Mouse (Mus musculus): Measurements from ENCODE around the gene Adamts1. TPM values are rescaled to one million over a fixed set of nuclear protein-coding genes. Genes with fewer than 3 reads are reported as not detected.

Gene Adamts1
- total RNA-seq (2014; fragmentation: Nextera tagmentation) = not detected in 2 replicates
- total RNA-seq (2017) = 0.05 TPM in 1 of 2 replicates, not detected in the other

DNA sequence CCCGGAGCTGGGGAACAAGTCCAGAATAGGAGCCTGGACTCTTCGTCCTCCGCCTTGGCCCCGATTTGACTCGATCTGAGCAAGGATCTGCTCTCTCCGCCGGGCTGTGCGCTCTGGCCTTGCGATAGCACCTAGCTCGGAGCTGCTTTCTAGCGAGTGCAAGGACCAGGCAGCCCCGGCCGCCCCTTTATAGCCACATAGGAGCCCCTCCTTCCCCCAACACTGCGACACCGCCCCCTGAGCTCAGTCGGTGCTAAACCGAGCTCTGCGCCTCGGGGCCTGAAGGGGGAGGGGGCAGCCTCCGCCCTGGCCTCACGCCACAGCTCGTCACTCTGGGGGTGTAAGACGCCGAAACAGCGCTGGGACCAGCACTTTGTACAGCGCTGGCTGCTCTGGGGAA is at the start of gene Adamts1:
Gene Adamts1 (minus strand): TSS at position 160 of the 400 bp plus-strand sequence.
- no peak for ATAC-seq (replicated peaks; ENCODE audit: low FRiP score, low TSS enrichment, poor library complexity, severe bottlenecking)

DNA sequence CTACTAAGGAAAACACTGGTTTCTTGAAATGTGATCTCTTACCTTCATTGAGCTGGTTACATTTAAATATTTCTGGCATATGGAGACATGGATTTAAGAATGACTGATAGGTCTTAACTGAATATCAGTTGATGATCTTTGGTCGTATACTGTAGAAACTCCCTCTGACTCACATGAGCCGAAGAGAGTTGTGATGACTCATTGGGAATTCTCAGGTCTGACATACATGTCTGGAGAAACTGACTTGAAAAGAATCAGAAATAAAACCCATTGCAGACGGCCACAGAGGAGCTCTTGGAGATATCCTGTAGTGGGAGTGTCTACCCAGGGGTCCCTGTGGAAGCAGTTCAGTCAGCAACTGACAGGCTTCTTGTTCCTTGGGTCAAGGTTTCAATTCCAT is 24.2 kb upstream of the Adamts1 start:
- no peak for ATAC-seq (replicated peaks; ENCODE audit: low FRiP score, low TSS enrichment, poor library complexity, severe bottlenecking)

DNA sequence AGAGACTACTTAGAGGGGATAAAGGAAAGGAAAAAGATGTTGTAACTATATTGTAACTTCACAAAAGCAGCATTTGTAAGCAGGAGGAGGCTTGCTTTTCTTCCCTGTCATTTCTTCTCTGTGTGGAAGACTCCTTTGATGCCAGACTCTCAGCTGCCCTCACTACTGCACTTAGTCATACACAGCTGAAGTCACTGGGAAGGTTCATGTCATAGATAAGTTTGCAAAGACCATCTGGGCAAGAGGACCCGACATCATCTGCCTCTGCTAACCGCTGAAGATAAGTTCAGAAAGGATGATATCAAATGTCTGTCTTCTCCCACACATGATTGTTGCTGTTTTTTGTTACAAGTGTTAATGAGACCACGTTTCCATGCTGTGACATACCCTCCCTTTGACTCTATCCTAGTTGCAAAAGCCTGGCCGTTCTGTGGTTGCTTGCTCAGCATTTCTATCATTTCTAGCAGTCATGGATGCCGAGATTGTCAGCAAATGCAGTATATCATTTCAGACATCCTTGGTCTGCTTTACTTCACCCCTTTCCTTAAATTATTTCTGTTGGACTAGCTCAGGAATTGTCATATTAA is 19.5 kb upstream of the Adamts1 start:
- ATAC-seq (replicated peaks; ENCODE audit: low FRiP score, low TSS enrichment, poor library complexity, severe bottlenecking) = no peak

DNA sequence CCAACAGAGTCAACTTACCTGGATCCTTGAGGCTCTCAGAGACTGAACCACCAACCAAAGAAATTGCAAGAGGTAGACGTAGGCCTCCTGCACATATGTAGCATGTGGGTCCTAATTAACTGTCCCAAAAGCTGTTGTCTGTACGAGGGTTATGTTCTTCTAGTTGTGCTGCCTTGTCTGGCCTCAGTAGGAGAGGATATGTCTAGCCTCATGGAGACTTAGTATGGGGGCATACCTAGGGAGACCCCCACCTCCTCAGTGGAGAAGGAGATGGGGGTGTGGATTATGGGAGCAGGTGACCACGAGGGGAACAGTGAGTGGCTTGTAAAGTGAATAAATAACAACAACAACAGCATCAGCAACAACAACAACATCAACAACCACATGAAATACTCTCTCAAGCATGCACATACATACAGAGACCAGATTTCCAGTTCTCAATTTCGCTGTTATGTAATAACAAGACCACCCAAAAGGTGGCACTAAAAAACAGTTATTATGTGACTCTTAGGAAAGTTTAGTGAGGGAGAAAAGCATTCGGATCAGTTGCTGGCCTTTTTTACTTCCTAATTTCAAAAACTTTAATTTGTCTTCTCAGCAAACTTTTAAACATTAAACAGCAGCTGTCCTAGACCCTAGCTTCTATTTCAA is 17.0 kb upstream of the Adamts1 start:
- ATAC-seq (replicated peaks; ENCODE audit: low FRiP score, low TSS enrichment, poor library complexity, severe bottlenecking) = no peak

DNA sequence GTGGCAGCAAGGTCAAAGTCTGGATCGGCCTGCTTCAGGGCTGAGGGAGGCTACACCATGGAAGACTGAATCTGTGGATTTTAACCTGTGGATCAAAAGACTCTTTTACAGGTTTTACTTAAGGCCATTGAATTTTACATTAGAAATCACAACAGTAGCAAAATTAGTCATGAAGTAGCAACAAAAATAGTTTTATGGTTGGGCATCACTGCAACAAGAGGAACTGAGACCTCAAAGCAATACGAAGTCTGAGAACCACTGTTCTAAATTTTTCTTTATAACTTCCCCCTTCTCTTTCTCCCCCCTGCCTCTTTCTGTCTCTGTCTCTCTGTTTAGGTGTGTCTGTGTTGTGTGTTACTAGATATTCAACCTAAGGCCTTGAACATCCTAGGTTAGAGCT is 11.2 kb upstream of the Adamts1 start:
- no peak for ATAC-seq (replicated peaks; ENCODE audit: low FRiP score, low TSS enrichment, poor library complexity, severe bottlenecking)

DNA sequence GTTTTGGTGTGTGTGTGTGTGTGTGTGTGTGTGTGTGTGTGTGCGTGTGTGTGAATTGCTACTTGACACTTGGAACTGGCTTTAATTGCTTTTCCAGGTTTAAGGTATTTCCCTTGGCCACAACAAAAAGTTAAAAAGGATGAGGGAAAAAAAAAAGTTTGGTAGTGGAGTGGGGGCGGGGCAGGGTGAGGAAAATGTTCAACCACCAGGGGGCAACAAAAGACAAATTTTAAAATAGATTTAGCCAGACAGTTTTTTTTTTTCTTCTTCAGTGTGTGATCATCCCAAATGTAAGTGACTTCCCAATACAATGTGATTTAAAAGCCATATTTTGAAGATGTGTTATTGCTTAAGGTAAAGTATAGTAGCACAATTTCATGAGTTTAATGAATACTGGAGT is 4.7 kb upstream of the Adamts1 start:
- ATAC-seq (replicated peaks; ENCODE audit: low FRiP score, low TSS enrichment, poor library complexity, severe bottlenecking) = no peak

DNA sequence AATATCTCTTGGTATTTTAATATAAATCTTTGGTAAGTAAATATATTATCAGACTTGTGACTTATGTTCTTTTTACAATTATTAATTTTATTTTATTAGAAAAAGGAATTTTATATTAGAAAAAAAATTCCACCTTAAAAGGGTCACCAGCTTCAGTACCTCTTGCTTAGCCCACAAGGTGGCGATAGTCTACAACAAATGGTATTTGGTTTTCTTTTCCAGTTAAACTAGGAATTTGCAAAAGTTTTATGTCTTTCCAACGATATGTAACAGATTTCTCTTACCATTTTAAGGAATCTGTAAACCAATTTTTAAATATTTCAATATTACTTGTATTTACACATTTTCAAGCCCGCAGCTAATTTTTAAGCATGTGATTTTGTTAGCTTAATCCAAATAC is 4.2 kb upstream of the Adamts1 start:
- no peak for ATAC-seq (replicated peaks; ENCODE audit: low FRiP score, low TSS enrichment, poor library complexity, severe bottlenecking)

DNA sequence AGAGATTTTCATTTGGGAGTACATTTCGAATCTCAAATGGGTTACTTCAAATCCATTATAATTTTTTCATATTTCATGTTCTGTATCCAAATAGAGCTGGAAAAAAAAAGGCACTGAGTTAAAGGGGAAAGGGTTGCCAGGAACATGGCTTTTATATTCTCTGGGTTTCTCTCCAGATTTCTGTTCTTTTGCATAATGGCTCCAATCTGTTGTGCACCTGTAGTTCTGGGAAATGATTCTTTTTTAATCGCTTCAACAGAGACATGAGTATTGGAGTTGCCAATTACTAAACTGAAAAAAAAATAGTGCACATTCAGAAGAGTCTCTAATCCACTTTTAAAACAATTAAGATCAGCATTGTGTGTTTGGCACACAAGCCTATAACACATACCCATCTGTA is 2.7 kb upstream of the Adamts1 start:
- no peak for ATAC-seq (replicated peaks; ENCODE audit: low FRiP score, low TSS enrichment, poor library complexity, severe bottlenecking)

DNA sequence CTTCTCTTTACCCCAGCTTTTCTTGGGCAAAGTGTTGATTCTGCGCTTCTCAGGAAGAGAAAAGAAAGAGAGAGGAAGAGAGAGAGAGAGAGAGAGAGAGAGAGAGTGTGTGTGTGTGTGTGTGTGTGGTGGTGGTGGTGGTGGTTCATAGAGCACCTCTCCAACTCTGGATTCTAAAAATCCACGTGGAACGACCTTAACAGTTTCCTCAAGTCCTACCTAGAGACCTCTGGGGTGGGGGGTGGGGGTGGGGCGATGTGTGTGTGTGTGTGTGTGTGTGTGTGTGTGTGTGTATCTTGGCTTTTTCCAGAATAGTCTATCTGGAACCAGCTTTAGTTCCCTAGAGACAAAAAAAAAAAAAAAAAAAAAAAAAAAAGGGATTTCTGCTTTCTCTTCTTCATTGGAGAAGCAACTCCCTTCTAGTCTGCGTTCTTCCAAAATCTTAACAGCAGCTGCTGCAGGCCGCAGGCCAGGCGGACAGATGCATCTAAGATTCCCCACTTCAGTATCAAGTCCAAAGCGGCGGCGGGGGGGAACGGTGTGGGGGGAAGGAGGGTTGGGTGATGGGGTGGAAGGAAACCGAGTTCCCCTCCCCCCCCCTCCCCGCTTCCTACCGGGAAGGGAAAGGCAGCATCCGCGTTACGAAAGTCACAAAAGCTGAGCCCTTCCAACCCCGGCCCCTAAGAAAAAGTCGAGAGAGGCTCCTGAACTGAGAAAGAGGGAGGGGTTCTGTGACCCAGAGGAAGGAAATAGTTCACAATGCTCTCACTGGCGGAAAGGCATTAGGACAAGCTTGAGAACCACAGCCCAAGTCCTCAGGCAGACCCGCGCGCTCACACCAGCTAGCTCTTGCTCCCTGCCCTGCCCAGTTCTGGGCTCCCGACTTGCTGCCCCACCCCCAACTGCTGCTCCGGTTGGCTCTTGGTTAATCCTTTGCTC is 969 bp upstream of the Adamts1 start:
- no peak for ATAC-seq (replicated peaks; ENCODE audit: low FRiP score, low TSS enrichment, poor library complexity, severe bottlenecking)

DNA sequence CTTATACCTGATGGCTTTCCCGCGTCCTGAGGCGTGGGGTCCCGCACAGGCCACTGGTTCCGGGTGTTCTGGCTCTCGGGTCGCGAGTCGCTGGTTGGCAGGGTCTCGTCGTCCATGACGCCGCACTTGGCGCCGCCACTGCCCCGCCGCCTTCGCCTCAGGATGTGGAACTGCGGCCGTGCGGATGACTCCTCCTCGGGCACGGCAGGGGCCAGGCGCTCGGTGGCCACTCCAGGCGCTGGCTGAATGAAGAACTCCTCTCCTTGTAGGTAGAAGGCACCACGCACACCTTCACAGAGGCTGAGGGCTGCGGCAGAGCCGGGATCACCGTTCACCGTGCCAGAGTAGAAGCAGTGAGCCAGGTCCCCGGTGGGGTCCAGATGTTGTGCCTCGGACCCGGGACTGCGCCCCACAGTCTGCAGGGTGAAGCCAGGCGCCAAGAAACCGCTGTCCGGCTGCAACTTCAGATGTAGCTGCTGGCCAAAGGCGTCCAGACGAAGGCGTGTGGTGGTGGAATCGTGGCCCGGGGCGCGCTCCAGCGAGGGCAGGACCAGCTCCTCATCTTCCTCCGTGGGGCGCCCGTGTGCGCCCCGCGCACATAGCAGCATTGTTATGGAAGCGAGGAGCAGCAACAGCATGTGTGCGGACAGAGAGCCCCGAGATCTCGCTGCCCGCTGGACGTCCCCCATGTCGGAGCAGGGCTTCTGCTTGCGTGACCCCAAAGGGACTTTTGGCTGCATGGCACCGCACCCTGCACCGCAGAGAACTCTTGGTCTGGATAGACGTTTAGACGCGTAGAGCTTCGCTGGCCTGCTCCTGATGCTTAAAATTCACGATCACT is 722 bp downstream of the Adamts1 start:
- ATAC-seq (replicated peaks; ENCODE audit: low FRiP score, low TSS enrichment, poor library complexity, severe bottlenecking) = 0 out of 2 replicates have a peak, but pooled peaks have one; percentile 21

DNA sequence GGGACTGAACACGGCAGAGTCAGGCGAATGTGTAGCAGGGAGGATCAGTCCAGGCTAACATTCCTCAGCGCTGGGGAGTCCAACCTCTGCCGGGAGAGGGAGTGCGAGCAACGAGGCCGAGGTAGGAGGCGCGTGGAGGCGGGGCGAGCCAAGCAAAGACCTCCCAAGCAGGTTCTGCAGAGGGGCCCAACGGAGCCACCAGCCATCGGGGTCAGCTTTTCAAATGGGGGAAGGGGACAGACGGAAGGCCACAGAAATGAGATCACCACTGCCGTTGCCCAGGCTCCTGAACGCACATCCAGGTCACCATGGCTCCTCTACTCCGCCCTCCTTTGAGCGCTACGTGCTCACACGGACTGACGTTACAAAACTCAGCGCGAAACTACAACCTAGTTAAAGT is 1.7 kb downstream of the Adamts1 start:
- ATAC-seq (replicated peaks; ENCODE audit: low FRiP score, low TSS enrichment, poor library complexity, severe bottlenecking) = peak; percentile 63

DNA sequence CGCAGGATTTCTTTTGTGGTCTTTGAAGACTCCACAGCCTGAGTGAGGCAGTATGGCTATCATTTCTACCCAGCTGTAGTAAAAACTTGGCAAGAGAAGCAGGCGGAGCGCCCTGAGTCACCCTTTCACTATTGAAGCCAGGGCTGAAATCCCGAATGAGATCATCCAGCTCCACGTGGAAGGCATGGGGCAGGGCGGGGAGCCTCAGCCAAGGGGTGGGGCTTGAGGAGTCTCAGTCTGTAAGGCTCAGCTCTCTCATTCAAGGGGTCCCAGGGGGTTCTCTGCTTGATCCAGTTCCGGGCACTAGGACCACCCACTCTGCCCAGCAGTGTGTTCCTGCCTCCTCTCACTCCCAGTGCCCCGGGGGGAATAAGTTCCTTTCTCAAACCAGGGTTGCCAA is 2.2 kb downstream of the Adamts1 start:
- peak; percentile 51 for ATAC-seq (replicated peaks; ENCODE audit: low FRiP score, low TSS enrichment, poor library complexity, severe bottlenecking)

DNA sequence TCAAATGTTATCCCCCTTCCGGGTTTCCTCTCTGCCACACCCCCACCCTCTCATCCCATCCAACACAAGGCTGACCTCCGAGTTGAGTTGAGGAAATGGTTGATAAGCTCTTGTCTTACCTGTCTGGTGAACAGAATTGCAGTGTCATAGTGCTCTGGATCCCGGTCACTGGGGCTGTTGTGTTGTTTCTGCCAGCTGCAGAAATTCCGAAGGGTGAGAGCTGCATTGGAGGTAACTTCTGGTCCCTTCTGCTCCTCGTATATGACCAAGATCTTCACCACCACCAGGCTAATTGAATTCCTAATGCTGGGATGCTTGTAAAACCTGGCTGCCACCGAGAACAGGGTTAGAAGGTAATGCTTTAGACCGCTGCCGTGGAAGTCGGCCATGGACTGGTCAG is 2.9 kb downstream of the Adamts1 start:
- no peak for ATAC-seq (replicated peaks; ENCODE audit: low FRiP score, low TSS enrichment, poor library complexity, severe bottlenecking)

DNA sequence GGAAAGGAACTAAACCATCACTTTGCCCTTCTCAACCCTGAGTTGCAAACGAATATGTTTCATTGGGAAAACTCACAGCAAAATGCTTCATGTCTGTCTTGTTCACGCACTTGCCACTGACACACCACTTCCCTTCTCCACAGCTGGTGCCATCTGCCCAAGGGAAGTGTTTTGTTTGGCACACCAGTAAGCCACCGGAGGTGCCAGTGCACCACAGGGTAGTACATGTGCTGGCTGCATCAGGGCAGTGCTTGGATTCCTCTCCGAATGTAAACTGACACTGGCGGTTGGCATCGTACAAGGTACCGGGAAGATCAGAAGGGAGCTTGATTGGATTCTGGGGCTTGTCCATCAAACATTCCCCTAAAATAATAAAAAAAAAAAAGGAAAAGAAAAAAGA is 4.6 kb downstream of the Adamts1 start:
- no peak for ATAC-seq (replicated peaks; ENCODE audit: low FRiP score, low TSS enrichment, poor library complexity, severe bottlenecking)

DNA sequence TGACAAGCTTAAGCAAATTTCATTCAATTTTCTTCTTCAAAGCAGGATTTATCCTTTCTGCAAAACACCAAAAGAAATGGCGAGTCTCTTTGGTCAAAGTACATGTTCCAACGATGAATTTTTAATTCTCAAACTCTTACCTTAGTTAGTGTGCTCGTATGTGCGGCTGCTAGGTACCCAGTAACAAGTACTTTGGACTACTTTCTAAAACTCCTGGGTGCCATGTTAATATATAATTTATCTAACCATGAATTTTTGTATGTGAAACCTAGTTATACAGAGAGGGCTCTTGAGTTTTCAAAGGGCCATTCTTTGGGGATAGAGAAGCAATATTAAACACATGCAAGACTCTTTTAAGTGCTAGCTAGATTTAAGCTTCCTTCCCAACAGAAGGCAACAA is 5.8 kb downstream of the Adamts1 start:
- no peak for ATAC-seq (replicated peaks; ENCODE audit: low FRiP score, low TSS enrichment, poor library complexity, severe bottlenecking)

DNA sequence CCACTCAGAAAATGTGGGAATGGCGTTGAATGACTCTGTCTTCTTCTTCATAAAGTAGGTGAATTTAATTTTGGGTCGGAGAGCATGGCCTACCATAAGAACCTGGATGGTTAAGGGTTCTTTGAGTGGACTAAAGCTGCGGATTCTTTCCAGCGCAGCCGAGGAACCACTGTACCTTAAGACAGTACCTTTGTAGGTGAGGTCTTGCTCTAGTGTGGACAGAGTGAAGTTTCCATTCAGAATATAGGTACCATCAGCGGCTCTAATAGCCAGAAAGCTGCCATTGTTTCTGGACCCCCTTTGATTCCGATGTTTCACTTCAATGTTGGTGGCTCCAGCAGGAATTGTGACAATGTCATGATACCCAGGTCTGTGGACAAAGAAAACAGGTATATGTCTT is 7.2 kb downstream of the Adamts1 start:
- no peak for ATAC-seq (replicated peaks; ENCODE audit: low FRiP score, low TSS enrichment, poor library complexity, severe bottlenecking)

DNA sequence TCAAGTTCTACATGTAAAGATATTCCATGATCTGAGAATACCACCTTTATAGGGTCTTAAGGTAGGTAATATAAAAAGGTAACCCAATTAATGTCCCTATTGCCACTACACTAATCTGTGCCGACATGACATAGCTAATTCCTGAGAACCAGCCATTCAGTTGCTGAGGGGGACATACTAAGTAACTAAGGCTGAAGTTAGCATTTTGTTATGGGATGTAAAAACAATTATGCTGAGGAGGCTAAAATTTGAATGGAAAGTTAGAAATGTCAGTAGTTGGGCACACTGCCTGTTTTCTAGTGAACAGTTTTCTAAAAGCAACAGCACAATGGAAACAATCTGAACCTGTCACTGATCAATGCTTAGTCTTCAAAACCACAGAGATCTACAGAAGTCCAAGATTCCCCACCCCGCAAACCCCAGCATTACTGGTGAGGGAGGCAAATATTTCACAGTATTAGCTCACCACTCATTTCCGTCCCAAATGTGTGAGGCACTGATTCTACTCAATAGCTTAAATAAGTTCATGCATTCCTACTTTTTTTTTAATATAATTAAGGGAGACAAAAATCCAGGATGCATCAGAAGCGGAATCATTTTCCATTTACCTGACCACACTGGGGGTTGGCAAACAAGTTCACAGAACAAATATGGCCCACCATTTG is 9.6 kb downstream of the Adamts1 start:
- ATAC-seq (replicated peaks; ENCODE audit: low FRiP score, low TSS enrichment, poor library complexity, severe bottlenecking) = no peak

DNA sequence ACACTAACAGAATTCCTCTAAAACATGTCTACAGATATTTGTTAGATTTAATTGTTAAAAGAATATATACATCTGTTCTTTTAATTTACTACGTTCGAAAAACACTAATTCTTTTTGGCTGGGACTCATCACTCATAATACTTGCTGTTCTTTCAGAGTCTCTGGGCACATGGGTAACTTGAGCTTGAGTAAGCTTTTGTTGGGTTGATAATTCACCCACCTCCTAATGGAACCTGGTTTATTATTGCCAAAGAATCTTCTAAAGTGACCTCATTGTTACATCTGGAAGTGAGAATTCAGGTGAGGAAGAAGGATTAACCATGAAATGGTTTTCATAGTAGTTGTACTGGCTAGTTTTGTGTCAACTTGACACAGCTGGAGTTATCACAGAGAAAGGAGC is 21.8 kb downstream of the Adamts1 start:
- no peak for ATAC-seq (replicated peaks; ENCODE audit: low FRiP score, low TSS enrichment, poor library complexity, severe bottlenecking)

DNA sequence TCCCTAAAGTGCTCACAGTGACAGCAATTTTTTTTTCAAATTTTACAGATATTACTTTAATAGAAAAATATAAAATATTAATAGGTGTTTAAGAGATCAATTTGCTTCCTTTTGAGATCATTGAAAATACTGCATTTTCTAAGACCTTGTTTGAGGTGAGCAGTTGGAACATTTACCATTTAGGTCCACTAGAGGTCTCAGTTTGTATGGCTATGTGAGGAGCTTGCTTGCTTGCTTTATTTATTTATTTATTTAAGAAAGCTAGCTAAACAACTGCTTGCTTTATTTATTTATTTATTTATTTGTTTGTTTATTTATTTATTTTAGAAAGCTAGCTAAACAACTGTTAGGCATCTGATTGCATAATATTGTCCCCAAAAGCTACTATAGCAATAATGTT is 23.1 kb downstream of the Adamts1 start:
- ATAC-seq (replicated peaks; ENCODE audit: low FRiP score, low TSS enrichment, poor library complexity, severe bottlenecking) = no peak
